In genomic region chr12:116202176-116202981, GRCm38 (mm10) we compare ENCODE assay signal across 8 mouse cellular contexts.
DNase-seq lines count a peak whose midpoint lies in the region; ATAC-seq and TF ChIP-seq lines count a peak whose summit lies in the region.

No protein-coding gene starts in this region.

- in situ Hi-C loops in ES-E14 (cut with MboI; ENCODE audit: low sequenced_read_pairs in 2 of 2, unreplicated experiment in 2 of 2): no loop called here

- no peaks in the 10 kb centered on the region for H3K36me3 ChIP-seq in ES-E14 (ENCODE audit: control insufficient read depth, insufficient read depth, low read length, poor library complexity, severe bottlenecking)
- H3K36me3 ChIP-seq in embryonic facial prominence, embryonic 11.5 days (replicated peaks; ENCODE audit: control insufficient read depth, insufficient read depth, low read depth, low read length): no peaks in the 10 kb centered on the region
- 0 out of 2 replicates have a peak, but pooled peaks cover 3% of the 10 kb centered on the region for H3K36me3 ChIP-seq in lung, embryonic 14.5 days (ENCODE audit: insufficient read depth)

- 0 out of 2 replicates have a peak, but pooled peaks have one; percentile 41 for ATAC-seq in embryonic facial prominence, embryonic 11.5 days (replicated peaks; ENCODE audit: insufficient number of reproducible peaks, low FRiP score, low TSS enrichment, low read depth)
- ATAC-seq in lung, embryonic 14.5 days (ENCODE audit: insufficient read depth): peak; percentile 54; the same call in 1 of the 2 replicates

- no peak overlapping the region for H3K4me2 ChIP-seq in embryonic facial prominence, embryonic 11.5 days (ENCODE audit: low read depth, low read length)
- no peak overlapping the region for H3K4me2 ChIP-seq in lung, embryonic 14.5 days

- peak; percentile 25 for DNase-seq in ES-E14 (ENCODE audit: low read depth, low spot score)
- peak; percentile 65 for DNase-seq in adrenal gland, postnatal 25 days
- DNase-seq in embryonic facial prominence, embryonic 11.5 days (ENCODE audit: low spot score): peak; percentile 79
- DNase-seq in heart, postnatal 10 days: peak; percentile 59 to 79
- DNase-seq in kidney, postnatal 4 days: peak; percentile 80
- peak; percentile 85 for DNase-seq in lung, embryonic 14.5 days
- DNase-seq in thymus, postnatal 25 days: peak; percentile 70

- H3K4me1 ChIP-seq in ES-E14 (ENCODE audit: control insufficient read depth in 2 of 2, insufficient read depth in 2 of 2, low read length in 2 of 2, poor library complexity in 1 of 2): no peaks in the 10 kb centered on the region
- no peaks in the 10 kb centered on the region for H3K4me1 ChIP-seq in embryonic facial prominence, embryonic 11.5 days (ENCODE audit: control insufficient read depth, insufficient read depth, low read length)
- H3K4me1 ChIP-seq in lung, embryonic 14.5 days (ENCODE audit: insufficient read depth): no peaks in the 10 kb centered on the region
- peaks cover 6% of the 10 kb centered on the region; the same call in 1 of the 2 replicates for H3K4me1 ChIP-seq in olfactory bulb, adult 2 months (ENCODE audit: control insufficient read depth, insufficient read depth, low read length)

- WGBS in embryonic facial prominence, embryonic 11.5 days: 36% methylated on average over 9 of the region's 9 CpGs
- 32% methylated on average over 9 of the region's 9 CpGs for WGBS in lung, embryonic 14.5 days
- WGBS in olfactory bulb, adult 2 months: 26% methylated on average over 9 of the region's 9 CpGs

- no peak overlapping the region for H3K9ac ChIP-seq in ES-E14 (ENCODE audit: insufficient read depth, low read depth, low read length, poor library complexity, severe bottlenecking)
- no peak overlapping the region for H3K9ac ChIP-seq in embryonic facial prominence, embryonic 11.5 days (replicated peaks; ENCODE audit: low read length)
- no peak overlapping the region for H3K9ac ChIP-seq in lung, embryonic 14.5 days

- no peak overlapping the region for H3K4me3 ChIP-seq in ES-E14 (ENCODE audit: insufficient read depth in 1 of 2, low read depth in 1 of 2, low read length in 2 of 2, poor library complexity in 1 of 2, severe bottlenecking in 1 of 2)
- no peak overlapping the region for H3K4me3 ChIP-seq in embryonic facial prominence, embryonic 11.5 days (ENCODE audit: low read depth, low read length)
- no peak overlapping the region for H3K4me3 ChIP-seq in lung, embryonic 14.5 days (ENCODE audit: low read depth, low read length)
- H3K4me3 ChIP-seq in olfactory bulb, adult 2 months (ENCODE audit: insufficient read depth, low read depth, low read length): no peak overlapping the region

- H3K27me3 ChIP-seq in embryonic facial prominence, embryonic 11.5 days (ENCODE audit: control insufficient read depth, insufficient read depth, low read length): no peaks in the 10 kb centered on the region
- H3K27me3 ChIP-seq in lung, embryonic 14.5 days (ENCODE audit: insufficient read depth, low read length): no peaks in the 10 kb centered on the region

- no peak overlapping the region for H3K27ac ChIP-seq in ES-E14 (ENCODE audit: insufficient read depth, low read depth, low read length, poor library complexity, severe bottlenecking)
- H3K27ac ChIP-seq in embryonic facial prominence, embryonic 11.5 days (replicated peaks; ENCODE audit: low read depth, low read length): no peak overlapping the region
- no peak overlapping the region for H3K27ac ChIP-seq in lung, embryonic 14.5 days (ENCODE audit: low read depth)
- no peak overlapping the region for H3K27ac ChIP-seq in olfactory bulb, adult 2 months (ENCODE audit: insufficient read depth, low read depth, low read length)

- peak; percentile 95 for TF ChIP-seq CTCF in lung, embryonic 14.5 days (IDR thresholded peaks at IDR 0.05; ENCODE audit: low read depth)
- peak; percentile 77; the same call in 1 of the 2 replicates for TF ChIP-seq CTCF in olfactory bulb, adult 2 months (IDR thresholded peaks at IDR 0.05; ENCODE audit: insufficient read depth, low read depth, low read length)

- no peaks in the 10 kb centered on the region for H3K9me3 ChIP-seq in ES-E14 (ENCODE audit: control insufficient read depth, insufficient read depth, low read depth, low read length)
- no peaks in the 10 kb centered on the region for H3K9me3 ChIP-seq in embryonic facial prominence, embryonic 11.5 days (replicated peaks; ENCODE audit: control insufficient read depth, low read length)
- no peaks in the 10 kb centered on the region for H3K9me3 ChIP-seq in lung, embryonic 14.5 days (ENCODE audit: low read depth, low read length)

- intact Hi-C loops in heart, postnatal 10 days (cut with DNase I): loop anchor here (1.0 kb wide), 1 partner anchor 131 kb away; no protein-coding TSS in a partner anchor

- no peak for TF ChIP-seq POLR2A in olfactory bulb, adult 2 months (IDR thresholded peaks at IDR 0.05; ENCODE audit: insufficient read depth, low read depth, low read length)

TF ChIP-seq in ES-E14, 5 proteins besides CTCF, POLR2A, EP300 and RAD21:
- no peak for TF ChIP-seq MAFK (IDR thresholded peaks at IDR 0.05; ENCODE audit: insufficient read depth, low read depth, low read length)
- TF ChIP-seq HCFC1 (IDR thresholded peaks at IDR 0.05; ENCODE audit: borderline replicate concordance, insufficient read depth, low read length): no peak
- TF ChIP-seq ZNF384 (IDR thresholded peaks at IDR 0.05; ENCODE audit: low read depth, low read length): no peak
- TF ChIP-seq ZC3H11A (IDR thresholded peaks at IDR 0.05; ENCODE audit: borderline replicate concordance, low read depth, low read length): no peak
- no peak for TF ChIP-seq CHD2 (IDR thresholded peaks at IDR 0.05; ENCODE audit: low read depth, low read length)

Comparison
In these comparisons a context has a peak if more than half of its experiments do, and no peak if none do; other contexts are left out.
1. DNase-seq: peak in every context shown above with its lines; median percentile 85 in lung, embryonic 14.5 days; 80 in kidney, postnatal 4 days; 79 in embryonic facial prominence, embryonic 11.5 days; 70 in thymus, postnatal 25 days; 69 in heart, postnatal 10 days; 65 in adrenal gland, postnatal 25 days; 25 in ES-E14.